Mouse (Mus musculus): Measurements from ENCODE around the gene Kpna1. TPM values are rescaled to one million over a fixed set of nuclear protein-coding genes. Genes with fewer than 3 reads are reported as not detected.
"Not testable (repeated sequence)": the region's sequence is repeated elsewhere in the genome, so short reads cannot be mapped to it uniquely, and the experiment has no call there.

Kpna1 gene
- polyA plus RNA-seq, 1 experiment: 8.3 TPM

DNA sequence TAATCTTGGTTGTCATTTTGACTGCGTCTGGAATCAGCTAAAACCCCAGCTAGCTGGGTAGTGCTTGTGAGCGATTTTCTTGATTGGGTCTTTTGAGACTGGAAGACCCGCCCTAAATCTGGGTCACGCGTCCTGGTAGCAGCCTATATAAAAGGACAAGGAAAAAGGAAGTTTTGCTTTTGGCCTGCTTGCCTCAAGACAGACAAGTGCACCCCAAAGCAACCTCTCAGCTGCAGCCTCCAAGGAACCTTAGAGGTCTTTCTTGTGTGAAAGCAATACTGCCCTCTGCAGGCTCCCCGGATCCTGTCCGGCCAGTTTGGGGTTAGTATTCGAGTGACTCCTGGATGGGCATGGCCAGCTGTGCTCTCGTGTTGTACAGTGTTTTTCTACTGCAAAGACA, 38.9 kb upstream of the Kpna1 start:
- no peaks in the 10 kb centered on the region for H3K79me2 ChIP-seq (ENCODE audit: control insufficient read depth, insufficient read depth)
- no peaks in the 10 kb centered on the region for H3K79me3 ChIP-seq (ENCODE audit: low read depth)
- peak overlapping the region; percentile 52 for H3K4me3 ChIP-seq (ENCODE audit: insufficient read depth, poor library complexity, severe bottlenecking)
- no peak overlapping the region for H3ac ChIP-seq (ENCODE audit: control insufficient read depth, insufficient read length, low read depth)
- H3K36me3 ChIP-seq (ENCODE audit: control insufficient read depth, insufficient read depth): no peaks in the 10 kb centered on the region
- TF ChIP-seq USF1 (IDR thresholded peaks at IDR 0.05; ENCODE audit: low read depth) (peak; percentile 37), MYOG (IDR thresholded peaks at IDR 0.05; ENCODE audit: control insufficient read depth, extremely low read depth, insufficient read length) (no peak), FOSL1 (IDR thresholded peaks at IDR 0.05; ENCODE audit: insufficient read depth, low read length, poor library complexity, severe bottlenecking) (no peak), CTCF (IDR thresholded peaks at IDR 0.05; ENCODE audit: control insufficient read depth, insufficient read depth, insufficient read length) (peak; percentile 72)
- H3K27me3 ChIP-seq (ENCODE audit: control insufficient read depth, insufficient read depth, insufficient read length): no peaks in the 10 kb centered on the region

DNA sequence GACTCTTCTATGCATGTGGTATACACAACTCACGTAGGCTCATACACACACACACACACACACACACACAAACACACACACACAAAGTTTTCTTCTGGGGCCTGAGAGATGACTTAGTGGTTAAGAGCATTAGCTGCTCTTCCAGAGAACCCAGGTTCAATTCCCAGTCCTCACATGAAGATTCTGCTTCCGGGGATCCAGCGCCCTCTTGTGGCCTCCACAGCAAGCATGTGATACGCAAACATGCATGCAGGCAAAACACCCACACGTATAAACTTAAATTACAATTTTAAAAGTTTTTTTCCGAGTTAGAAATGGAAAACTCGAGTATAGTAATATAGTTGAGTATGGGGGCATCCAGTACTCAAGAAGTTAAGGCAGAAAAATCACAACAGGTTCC, 37.2 kb upstream of the Kpna1 start:
- TF ChIP-seq CEBPB (IDR thresholded peaks at IDR 0.05; ENCODE audit: low read depth) (no peak), MYOD1 (IDR thresholded peaks at IDR 0.05; ENCODE audit: control insufficient read depth, insufficient read length, low read depth) (no peak), USF1 (IDR thresholded peaks at IDR 0.05; ENCODE audit: low read depth) (no peak), CTCF (IDR thresholded peaks at IDR 0.05; ENCODE audit: control insufficient read depth, insufficient read depth, insufficient read length) (no peak), MAX (IDR thresholded peaks at IDR 0.05) (no peak), FOSL1 (IDR thresholded peaks at IDR 0.05; ENCODE audit: insufficient read depth, low read length, poor library complexity, severe bottlenecking) (no peak), MYOG (IDR thresholded peaks at IDR 0.05; ENCODE audit: control insufficient read depth, extremely low read depth, insufficient read length) (no peak)
- Histone ChIP-seq H3K79me3 (ENCODE audit: low read depth) (no peaks in the 10 kb centered on the region), H3K36me3 (ENCODE audit: control insufficient read depth, insufficient read depth) (no peaks in the 10 kb centered on the region), H3K27me3 (ENCODE audit: control insufficient read depth, insufficient read depth, insufficient read length) (no peaks in the 10 kb centered on the region), H3ac (ENCODE audit: control insufficient read depth, insufficient read length, low read depth) (no peak overlapping the region), H3K79me2 (ENCODE audit: control insufficient read depth, insufficient read depth) (no peaks in the 10 kb centered on the region), H3K4me3 (ENCODE audit: insufficient read depth, poor library complexity, severe bottlenecking) (no peak overlapping the region)

DNA sequence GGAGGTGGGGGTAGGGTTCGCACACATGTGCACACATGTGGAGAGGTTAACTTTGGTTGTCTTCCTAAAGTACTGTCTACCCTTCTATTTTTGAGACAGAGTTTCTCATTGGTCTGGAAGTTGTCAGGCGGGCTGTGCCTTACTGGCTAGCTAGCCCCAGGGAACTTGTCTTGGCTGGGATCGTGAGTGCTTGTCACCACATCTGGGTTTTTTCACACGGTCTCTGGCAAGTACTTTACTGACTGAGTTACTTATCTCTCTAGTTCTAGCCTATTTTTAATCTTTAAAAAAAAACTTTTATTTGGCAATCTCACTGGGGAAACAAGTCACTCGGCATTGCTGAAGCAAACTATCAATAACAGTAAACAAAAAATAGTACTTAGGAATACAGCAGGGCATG, 29.3 kb upstream of the Kpna1 start:
- no peak for TF ChIP-seq MYOG (IDR thresholded peaks at IDR 0.05; ENCODE audit: control insufficient read depth, extremely low read depth, insufficient read length)
- no peak for TF ChIP-seq USF1 (IDR thresholded peaks at IDR 0.05; ENCODE audit: low read depth)
- TF ChIP-seq CEBPB (IDR thresholded peaks at IDR 0.05; ENCODE audit: low read depth): no peak
- no peak for TF ChIP-seq FOSL1 (IDR thresholded peaks at IDR 0.05; ENCODE audit: insufficient read depth, low read length, poor library complexity, severe bottlenecking)
- TF ChIP-seq CTCF (IDR thresholded peaks at IDR 0.05; ENCODE audit: control insufficient read depth, insufficient read depth, insufficient read length): no peak
- no peak for TF ChIP-seq MAX (IDR thresholded peaks at IDR 0.05)
- H3ac ChIP-seq (ENCODE audit: control insufficient read depth, insufficient read length, low read depth): no peak overlapping the region
- H3K79me2 ChIP-seq (ENCODE audit: control insufficient read depth, insufficient read depth): no peaks in the 10 kb centered on the region
- H3K4me3 ChIP-seq (ENCODE audit: insufficient read depth, poor library complexity, severe bottlenecking): no peak overlapping the region
- no peaks in the 10 kb centered on the region for H3K79me3 ChIP-seq (ENCODE audit: low read depth)
- no peaks in the 10 kb centered on the region for H3K27me3 ChIP-seq (ENCODE audit: control insufficient read depth, insufficient read depth, insufficient read length)
- no peaks in the 10 kb centered on the region for H3K36me3 ChIP-seq (ENCODE audit: control insufficient read depth, insufficient read depth)

DNA sequence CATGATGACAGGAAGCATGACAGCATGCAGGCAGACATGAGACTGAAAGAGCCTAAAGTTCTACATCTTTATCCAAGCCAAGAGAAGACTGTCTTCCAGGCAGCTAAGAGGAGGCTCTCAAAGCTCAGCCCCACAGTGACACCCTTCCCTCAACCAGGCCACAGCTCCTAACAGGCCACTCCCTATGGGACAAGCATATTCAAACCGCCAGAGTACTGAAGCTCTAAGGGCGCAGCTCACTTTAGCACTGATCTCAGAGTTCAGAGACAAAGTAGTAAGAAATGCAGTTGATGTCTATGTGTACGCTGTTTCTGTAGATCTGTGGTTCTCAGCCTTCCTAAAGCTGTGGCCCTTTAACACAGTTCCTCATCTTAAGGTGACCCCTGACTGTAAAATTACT, 27.3 kb upstream of the Kpna1 start:
- Histone ChIP-seq H3K27me3 (ENCODE audit: control insufficient read depth, insufficient read depth, insufficient read length) (no peaks in the 10 kb centered on the region), H3ac (ENCODE audit: control insufficient read depth, insufficient read length, low read depth) (no peak overlapping the region), H3K79me3 (ENCODE audit: low read depth) (no peaks in the 10 kb centered on the region), H3K79me2 (ENCODE audit: control insufficient read depth, insufficient read depth) (no peaks in the 10 kb centered on the region), H3K36me3 (ENCODE audit: control insufficient read depth, insufficient read depth) (no peaks in the 10 kb centered on the region), H3K4me3 (ENCODE audit: insufficient read depth, poor library complexity, severe bottlenecking) (no peak overlapping the region)
- TF ChIP-seq FOSL1 (IDR thresholded peaks at IDR 0.05; ENCODE audit: insufficient read depth, low read length, poor library complexity, severe bottlenecking) (no peak), CEBPB (IDR thresholded peaks at IDR 0.05; ENCODE audit: low read depth) (no peak), CTCF (IDR thresholded peaks at IDR 0.05; ENCODE audit: control insufficient read depth, insufficient read depth, insufficient read length) (no peak), MYOD1 (IDR thresholded peaks at IDR 0.05; ENCODE audit: control insufficient read depth, insufficient read length, low read depth) (no peak), MYOG (IDR thresholded peaks at IDR 0.05; ENCODE audit: control insufficient read depth, extremely low read depth, insufficient read length) (no peak), MAX (IDR thresholded peaks at IDR 0.05) (no peak), USF1 (IDR thresholded peaks at IDR 0.05; ENCODE audit: low read depth) (no peak)

GRCm38 (mm10) chr16:35952628-35953130, 25.9 kb upstream of the Kpna1 start:
- Histone ChIP-seq H3K79me3 (ENCODE audit: low read depth) (no peaks in the 10 kb centered on the region), H3K36me3 (ENCODE audit: control insufficient read depth, insufficient read depth) (no peaks in the 10 kb centered on the region), H3K79me2 (ENCODE audit: control insufficient read depth, insufficient read depth) (no peaks in the 10 kb centered on the region), H3K27me3 (ENCODE audit: control insufficient read depth, insufficient read depth, insufficient read length) (no peaks in the 10 kb centered on the region), H3ac (ENCODE audit: control insufficient read depth, insufficient read length, low read depth) (no peak overlapping the region), H3K4me3 (ENCODE audit: insufficient read depth, poor library complexity, severe bottlenecking) (no peak overlapping the region)
- TF ChIP-seq MYOD1 (IDR thresholded peaks at IDR 0.05; ENCODE audit: control insufficient read depth, insufficient read length, low read depth): no peak
- no peak for TF ChIP-seq USF1 (IDR thresholded peaks at IDR 0.05; ENCODE audit: low read depth)
- TF ChIP-seq FOSL1 (IDR thresholded peaks at IDR 0.05; ENCODE audit: insufficient read depth, low read length, poor library complexity, severe bottlenecking): no peak
- no peak for TF ChIP-seq MAX (IDR thresholded peaks at IDR 0.05)
- no peak for TF ChIP-seq CEBPB (IDR thresholded peaks at IDR 0.05; ENCODE audit: low read depth)
- no peak for TF ChIP-seq MYOG (IDR thresholded peaks at IDR 0.05; ENCODE audit: control insufficient read depth, extremely low read depth, insufficient read length)
- TF ChIP-seq CTCF (IDR thresholded peaks at IDR 0.05; ENCODE audit: control insufficient read depth, insufficient read depth, insufficient read length): no peak

DNA sequence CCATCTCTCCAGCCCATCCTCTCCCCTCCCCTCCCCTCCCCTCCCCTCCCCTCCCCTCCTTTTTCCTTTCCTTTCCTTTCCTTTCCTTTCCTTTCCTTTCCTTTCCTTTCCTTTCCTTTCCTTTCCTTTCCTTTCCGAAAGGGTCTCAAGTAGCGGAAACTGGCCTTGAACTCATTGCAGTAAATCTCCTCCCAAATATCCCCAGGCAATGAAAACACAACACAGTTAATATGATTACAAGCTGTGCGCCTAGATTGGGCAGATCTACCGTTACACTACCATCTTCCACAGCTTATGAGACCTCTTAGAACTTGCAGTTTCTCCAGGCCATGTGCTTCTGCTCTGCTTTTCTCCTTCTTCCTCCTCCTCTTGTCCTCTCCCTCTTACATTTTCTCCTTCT, 12.6 kb upstream of the Kpna1 start:
- not testable (repeated sequence) for H3K79me3 ChIP-seq (ENCODE audit: low read depth); H3K36me3 ChIP-seq (ENCODE audit: control insufficient read depth, insufficient read depth); H3ac ChIP-seq (ENCODE audit: control insufficient read depth, insufficient read length, low read depth); H3K79me2 ChIP-seq (ENCODE audit: control insufficient read depth, insufficient read depth); H3K4me3 ChIP-seq (ENCODE audit: insufficient read depth, poor library complexity, severe bottlenecking); H3K27me3 ChIP-seq (ENCODE audit: control insufficient read depth, insufficient read depth, insufficient read length)

Measured in C2C12 (cell line).